Mouse (Mus musculus) CH12.LX (cell line): ENCODE data around the gene Ski.

Experiments used
- CTCF ChIP-seq, 2 experiments: IDR thresholded peaks in 1 of 2; conservative IDR thresholded peaks in 1 of 2; 2 replicates each; pipeline ENCODE4 v1.5.1; 2011 to 2012; ENCODE audit warnings: low read depth in 2 of 2, low read length in 2 of 2, improper control_type of control experiment in 1 of 2, inconsistent platforms in 1 of 2, mild to moderate bottlenecking in 1 of 2, moderate library complexity in 1 of 2
- EP300 ChIP-seq: IDR thresholded peaks from 2 replicates; pipeline ENCODE4 v1.6.1; 2011; ENCODE audit warnings: low read length, improper control_type of control experiment
- IRF4 ChIP-seq: IDR thresholded peaks from 2 replicates; pipeline ENCODE4 v1.6.1; 2014; ENCODE audit warnings: low read depth, mild to moderate bottlenecking, inconsistent platforms, low read length, improper control_type of control experiment
- MAX ChIP-seq: IDR thresholded peaks from 2 replicates; pipeline ENCODE4 v1.6.1; 2011; ENCODE audit warnings: low read length, improper control_type of control experiment
- MYC ChIP-seq: IDR thresholded peaks from 2 replicates; pipeline ENCODE4 v1.6.1; 2011; ENCODE audit warnings: low read depth, mild to moderate bottlenecking, improper control_type of control experiment, low read length
- NELFE ChIP-seq: IDR thresholded peaks from 2 replicates; pipeline ENCODE4 v1.6.1; 2011; ENCODE audit warnings: low read depth, low read length, improper control_type of control experiment
- POLR2A ChIP-seq: IDR thresholded peaks from 2 replicates; pipeline ENCODE4 v1.6.1; 2011; ENCODE audit warnings: low read depth, mild to moderate bottlenecking, improper control_type of control experiment, low read length
- POLR2AphosphoS2 ChIP-seq: IDR thresholded peaks from 2 replicates; pipeline ENCODE4 v1.6.1; 2011; ENCODE audit warnings: low read depth, low read length, improper control_type of control experiment

- TF ChIP-seq EP300, result no peak
- TF ChIP-seq NELFE, result no peak
- TF ChIP-seq MYC, result no peak
- no peak for TF ChIP-seq POLR2A
- no peak for TF ChIP-seq POLR2AphosphoS2
- no peak for TF ChIP-seq IRF4
- TF ChIP-seq MAX, result no peak
- TF ChIP-seq CTCF (conservative IDR thresholded peaks at IDR 0.05 in 1 of 2, IDR thresholded peaks at IDR 0.05 in 1 of 2; ENCODE audit: low read depth in 2 of 2, low read length in 2 of 2), result no peak
These were observed 94.0 kb downstream of the Ski start for GRCm38 (mm10) chr4:155128411-155128810.
